Mouse (Mus musculus): ENCODE measurements around the gene Tmem11.

DNA sequence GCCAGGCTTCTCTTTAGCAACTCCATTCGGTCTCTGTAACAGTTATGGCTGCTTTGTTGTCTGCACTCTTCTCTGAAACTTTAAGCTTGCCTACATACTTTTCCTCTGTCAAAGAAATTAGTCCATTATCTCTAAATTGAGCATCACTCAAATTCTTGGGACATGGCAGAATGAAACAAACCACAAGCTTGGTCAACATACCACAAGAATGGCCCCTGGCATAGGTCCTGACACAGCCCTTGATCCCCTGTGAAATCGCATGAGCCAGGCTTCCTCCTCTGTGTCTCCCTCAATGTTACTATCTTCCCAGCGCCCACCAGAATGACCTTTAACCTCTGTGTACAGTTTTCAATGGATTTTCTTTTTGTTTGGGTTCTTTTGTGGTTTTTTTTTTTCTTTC lies 3.3 kb upstream of the Tmem11 start:
- TF ChIP-seq CTCF (IDR thresholded peaks at IDR 0.05; ENCODE audit: low read depth) = no peak
- TF ChIP-seq EP300 (optimal IDR thresholded peaks at IDR 0.05) = no peak
